Mouse (Mus musculus) heart, embryonic 13.5 days (tissue): ENCODE measurements around the gene Elavl3. TPM values are rescaled to one million over a fixed set of nuclear protein-coding genes. Genes with fewer than 3 reads are reported as not detected.

Source experiments
- ATAC-seq: fragments of 200-750 bp; cut with Nextera tagmentation; 2 replicates; pipeline ENCODE4 v1.8.0; 2017; ENCODE audit warnings: moderate TSS enrichment; ENCODE audit not compliant: insufficient number of reproducible peaks, low FRiP score, low TSS enrichment; ENCODE audit errors: extremely low read depth
- H3K27ac ChIP-seq: fragments of 300-500 bp; sonication (generic); replicated peaks from 2 replicates; pipeline ENCODE4 v1.5.1; 2015; ENCODE audit warnings: moderate library complexity, mild to moderate bottlenecking, inconsistent platforms
- H3K27me3 ChIP-seq: fragments of 300-500 bp; sonication (generic); replicated peaks from 2 replicates; pipeline ENCODE4 v1.6.1; 2015; ENCODE audit warnings: mild to moderate bottlenecking, inconsistent platforms
- H3K36me3 ChIP-seq: fragments of 300-500 bp; sonication (generic); 2 replicates; pipeline ENCODE4 v1.6.1; 2015; ENCODE audit warnings: mild to moderate bottlenecking, inconsistent platforms
- H3K4me1 ChIP-seq: fragments of 300-500 bp; sonication (generic); 2 replicates; pipeline ENCODE4 v1.6.1; 2015; ENCODE audit warnings: inconsistent platforms
- H3K4me2 ChIP-seq: fragments of 300-500 bp; sonication (generic); 2 replicates; pipeline ENCODE4 v1.6.1; 2015; ENCODE audit warnings: inconsistent platforms, mild to moderate bottlenecking, moderate library complexity
- H3K4me3 ChIP-seq: fragments of 300-500 bp; sonication (generic); 2 replicates; pipeline ENCODE4 v1.5.1; 2015; ENCODE audit warnings: moderate library complexity, mild to moderate bottlenecking, inconsistent platforms
- H3K9ac ChIP-seq: fragments of 300-500 bp; sonication (generic); 2 replicates; pipeline ENCODE4 v1.6.1; 2015; ENCODE audit warnings: inconsistent platforms, mild to moderate bottlenecking, moderate library complexity
- H3K9me3 ChIP-seq: fragments of 300-500 bp; sonication (generic); 2 replicates; pipeline ENCODE4 v1.6.1; 2016; ENCODE audit warnings: inconsistent platforms
- WGBS: fragments of 180-500 bp; shearing (Covaris S2); methylation state at CpG from one replicate; pipeline ENCODE4 v1.1.7; 2015; ENCODE audit warnings: mixed read lengths; 5-methylcytosine and 5-hydroxymethylcytosine counted together
- polyA plus RNA-seq: library from polyadenylated mRNA; unstranded; fragments of >200 nt; fragmentation: Nextera tagmentation; extraction: Ambion mirVana; gene quantifications from 2 replicates; pipeline ENCODE4 v1.2.1, GENCODE M21; 2015

The Elavl3 gene
- polyA plus RNA-seq: 0.28 and 0.41 TPM in 2 replicates

- WGBS: 2% methylated on average over 27 of the region's 28 CpGs
- Histone ChIP-seq H3K9ac (peak within 1 kb of the TSS; percentile 57; the same call in 1 of the 2 replicates), H3K27ac (no peak within 1 kb of the TSS), H3K4me2 (peak within 1 kb of the TSS; percentile 69), H3K27me3 (peaks cover 89% of the 10 kb centered on the region), H3K9me3 (no peaks in the 10 kb centered on the region), H3K4me3 (peak within 1 kb of the TSS; percentile 50), H3K4me1 (peaks cover 32% of the 10 kb centered on the region), H3K36me3 (peaks cover 3% of the 10 kb centered on the region; the same call in 1 of the 2 replicates)
- no peak for ATAC-seq
These were observed at the start of gene Elavl3 for GRCm38 (mm10) chr9:22051958-22052254. Gene Elavl3 (minus strand): TSS chr9:22052023.

DNA sequence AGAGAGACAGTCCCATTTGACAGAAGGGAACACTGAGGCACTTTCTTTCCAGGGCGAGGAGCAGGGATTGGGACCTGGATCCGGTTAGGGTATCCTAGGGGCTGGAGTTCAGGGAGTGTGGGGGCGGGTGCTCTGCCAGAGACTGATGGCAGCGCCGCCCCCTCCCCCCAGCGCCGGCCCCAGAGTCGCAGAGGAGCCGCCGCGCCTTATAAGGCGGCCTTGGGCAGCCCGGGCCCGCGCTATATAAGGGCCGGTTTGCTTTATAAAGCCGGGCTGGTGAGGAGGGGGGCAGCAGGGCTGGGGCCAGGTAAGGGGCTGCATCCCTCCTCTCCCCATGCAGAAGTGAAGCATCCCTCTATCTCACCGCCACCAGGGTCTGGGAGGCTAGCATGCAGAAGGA lies 48.1 kb upstream of the Elavl3 start:
- no peaks in the 10 kb centered on the region for H3K9me3 ChIP-seq
- 0% methylated on average over 17 of the region's 18 CpGs for WGBS
- H3K4me1 ChIP-seq: peaks cover 34% of the 10 kb centered on the region
- peak overlapping the region; percentile 87 for H3K27ac ChIP-seq
- peak overlapping the region; percentile 65 for H3K4me2 ChIP-seq
- peak overlapping the region; percentile 81 for H3K9ac ChIP-seq
- H3K4me3 ChIP-seq: peak overlapping the region; percentile 45
- peaks cover 38% of the 10 kb centered on the region for H3K36me3 ChIP-seq
- H3K27me3 ChIP-seq: peaks cover 33% of the 10 kb centered on the region
- ATAC-seq: peak; percentile 63; the same call in 1 of the 2 replicates

GRCm38 (mm10) chr9:22098993-22099696 lies 47.3 kb upstream of the Elavl3 start, which contains the start of gene Cnn1:
Gene Cnn1 (plus strand): TSS chr9:22099216.
- peaks cover 34% of the 10 kb centered on the region for H3K4me1 ChIP-seq
- H3K36me3 ChIP-seq: peaks cover 31% of the 10 kb centered on the region
- H3K4me3 ChIP-seq: peak within 1 kb of the TSS; percentile 45
- peaks cover 33% of the 10 kb centered on the region for H3K27me3 ChIP-seq
- no peaks in the 10 kb centered on the region for H3K9me3 ChIP-seq
- peak within 1 kb of the TSS; percentile 81 for H3K9ac ChIP-seq
- 4% methylated on average over 14 of the region's 14 CpGs for WGBS
- ATAC-seq: no peak
- H3K4me2 ChIP-seq: peak within 1 kb of the TSS; percentile 65
- peak within 1 kb of the TSS; percentile 87 for H3K27ac ChIP-seq

- H3K9ac ChIP-seq: peak overlapping the region; percentile 81
- H3K4me3 ChIP-seq: peak overlapping the region; percentile 51
- no peaks in the 10 kb centered on the region for H3K36me3 ChIP-seq
- H3K27ac ChIP-seq: peak overlapping the region; percentile 74
- peak overlapping the region; percentile 77 for H3K4me2 ChIP-seq
- H3K4me1 ChIP-seq: peaks cover 30% of the 10 kb centered on the region
- no peaks in the 10 kb centered on the region for H3K9me3 ChIP-seq
- H3K27me3 ChIP-seq: peaks cover 29% of the 10 kb centered on the region
- 1% methylated on average over 24 of the region's 24 CpGs for WGBS
- peak; percentile 47; the same call in 1 of the 2 replicates for ATAC-seq
These were observed 44.1 kb upstream of the Elavl3 start for GRCm38 (mm10) chr9:22095854-22096307.

DNA sequence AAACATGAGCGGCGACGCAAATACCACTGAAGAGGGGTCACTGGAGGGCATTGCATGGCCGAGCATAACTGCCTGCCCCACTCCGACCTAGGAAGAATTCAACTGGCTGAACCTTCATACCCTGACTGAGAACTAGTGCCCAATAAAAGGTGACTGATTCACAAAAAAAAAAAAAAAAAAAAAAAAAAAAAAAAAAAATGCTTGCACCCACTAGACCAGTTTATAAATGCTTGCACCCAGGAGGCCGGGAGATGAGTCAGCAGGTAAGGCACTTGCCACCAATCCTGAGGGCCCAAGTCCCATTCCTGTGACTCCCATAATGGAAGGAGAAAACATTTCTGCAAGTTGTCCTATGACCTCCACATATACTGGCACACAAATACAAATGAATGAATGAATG lies 40.9 kb upstream of the Elavl3 start:
- Histone ChIP-seq H3K4me1 (peaks cover 15% of the 10 kb centered on the region), H3K27ac (no peak overlapping the region), H3K9ac (no peak overlapping the region), H3K4me3 (no peak overlapping the region), H3K9me3 (no peaks in the 10 kb centered on the region), H3K36me3 (no peaks in the 10 kb centered on the region), H3K27me3 (0 out of 2 replicates have a peak, but pooled peaks cover 5% of the 10 kb centered on the region), H3K4me2 (no peak overlapping the region)
- WGBS: 78% methylated on average over 6 of the region's 6 CpGs
- no peak for ATAC-seq

DNA sequence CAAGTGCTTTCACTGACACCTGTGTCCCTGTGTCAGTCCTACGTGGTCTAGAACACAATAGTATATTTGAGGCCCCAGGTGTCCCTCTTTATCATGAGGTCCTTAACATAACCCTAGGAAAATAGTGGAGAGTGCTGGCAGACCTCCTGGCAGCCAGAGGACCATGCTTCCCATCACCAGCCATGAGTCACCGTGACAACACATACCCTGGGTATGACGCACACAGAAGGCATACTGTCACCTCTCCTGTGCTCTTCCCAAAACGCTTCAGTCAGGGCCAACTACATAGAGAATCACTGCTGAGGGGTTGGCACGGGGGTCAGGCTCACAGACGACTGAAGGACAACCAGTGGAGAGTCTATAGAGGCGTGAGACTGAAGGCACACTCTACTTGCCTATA lies 38.2 kb upstream of the Elavl3 start:
- no peak for ATAC-seq
- no peak overlapping the region for H3K4me3 ChIP-seq
- no peak overlapping the region; the same call in 1 of the 2 replicates for H3K27ac ChIP-seq
- peaks cover 24% of the 10 kb centered on the region for H3K4me1 ChIP-seq
- H3K9me3 ChIP-seq: no peaks in the 10 kb centered on the region
- no peak overlapping the region for H3K4me2 ChIP-seq
- no peak overlapping the region for H3K9ac ChIP-seq
- WGBS: 67% methylated on average over 7 of the region's 7 CpGs
- H3K27me3 ChIP-seq: 0 out of 2 replicates have a peak, but pooled peaks cover 5% of the 10 kb centered on the region
- H3K36me3 ChIP-seq: no peaks in the 10 kb centered on the region

GRCm38 (mm10) chr9:22089281-22089680 lies 37.5 kb upstream of the Elavl3 start:
- H3K4me1 ChIP-seq: peaks cover 30% of the 10 kb centered on the region
- H3K9me3 ChIP-seq: no peaks in the 10 kb centered on the region
- no peaks in the 10 kb centered on the region for H3K36me3 ChIP-seq
- H3K9ac ChIP-seq: no peak overlapping the region
- 97% methylated on average over 7 of the region's 7 CpGs for WGBS
- 0 out of 2 replicates have a peak, but pooled peaks cover 5% of the 10 kb centered on the region for H3K27me3 ChIP-seq
- H3K4me2 ChIP-seq: no peak overlapping the region
- no peak overlapping the region for H3K27ac ChIP-seq
- H3K4me3 ChIP-seq: no peak overlapping the region
- ATAC-seq: no peak

GRCm38 (mm10) chr9:22087034-22087618 lies 35.3 kb upstream of the Elavl3 start:
- Histone ChIP-seq H3K36me3 (peaks cover 13% of the 10 kb centered on the region; the same call in 1 of the 2 replicates), H3K4me3 (no peak overlapping the region), H3K4me2 (no peak overlapping the region), H3K4me1 (peaks cover 34% of the 10 kb centered on the region), H3K9ac (peak overlapping the region; percentile 30), H3K27me3 (no peaks in the 10 kb centered on the region), H3K9me3 (no peaks in the 10 kb centered on the region), H3K27ac (no peak overlapping the region)
- ATAC-seq: no peak
- 78% methylated on average over 2 of the region's 2 CpGs for WGBS

DNA sequence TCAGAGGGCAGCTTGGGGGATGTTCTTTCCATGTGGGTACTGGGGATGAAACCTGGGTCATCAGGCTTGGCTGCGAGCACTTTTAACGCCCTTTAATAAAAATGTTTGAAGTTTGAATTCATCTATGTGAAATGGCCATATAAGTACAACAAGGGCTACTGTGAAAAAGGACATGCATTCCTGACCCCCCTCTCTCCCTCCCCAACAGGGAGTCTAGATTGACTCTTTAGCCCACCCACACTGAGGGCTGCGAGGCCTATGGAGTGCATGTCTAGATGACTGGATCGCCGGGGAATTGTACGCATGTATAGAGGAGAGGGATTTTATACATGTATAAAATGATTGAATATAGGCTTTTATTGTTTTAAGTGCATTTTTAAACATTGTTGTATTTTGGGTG lies 34.2 kb upstream of the Elavl3 start:
- H3K9me3 ChIP-seq: no peaks in the 10 kb centered on the region
- no peaks in the 10 kb centered on the region for H3K27me3 ChIP-seq
- peaks cover 14% of the 10 kb centered on the region; the same call in 1 of the 2 replicates for H3K36me3 ChIP-seq
- peak overlapping the region; percentile 76 for H3K27ac ChIP-seq
- WGBS: 71% methylated on average over 6 of the region's 6 CpGs
- H3K4me2 ChIP-seq: peak overlapping the region; percentile 82
- ATAC-seq: no peak
- H3K9ac ChIP-seq: peak overlapping the region; percentile 90
- H3K4me3 ChIP-seq: peak overlapping the region; percentile 83
- H3K4me1 ChIP-seq: peaks cover 34% of the 10 kb centered on the region

DNA sequence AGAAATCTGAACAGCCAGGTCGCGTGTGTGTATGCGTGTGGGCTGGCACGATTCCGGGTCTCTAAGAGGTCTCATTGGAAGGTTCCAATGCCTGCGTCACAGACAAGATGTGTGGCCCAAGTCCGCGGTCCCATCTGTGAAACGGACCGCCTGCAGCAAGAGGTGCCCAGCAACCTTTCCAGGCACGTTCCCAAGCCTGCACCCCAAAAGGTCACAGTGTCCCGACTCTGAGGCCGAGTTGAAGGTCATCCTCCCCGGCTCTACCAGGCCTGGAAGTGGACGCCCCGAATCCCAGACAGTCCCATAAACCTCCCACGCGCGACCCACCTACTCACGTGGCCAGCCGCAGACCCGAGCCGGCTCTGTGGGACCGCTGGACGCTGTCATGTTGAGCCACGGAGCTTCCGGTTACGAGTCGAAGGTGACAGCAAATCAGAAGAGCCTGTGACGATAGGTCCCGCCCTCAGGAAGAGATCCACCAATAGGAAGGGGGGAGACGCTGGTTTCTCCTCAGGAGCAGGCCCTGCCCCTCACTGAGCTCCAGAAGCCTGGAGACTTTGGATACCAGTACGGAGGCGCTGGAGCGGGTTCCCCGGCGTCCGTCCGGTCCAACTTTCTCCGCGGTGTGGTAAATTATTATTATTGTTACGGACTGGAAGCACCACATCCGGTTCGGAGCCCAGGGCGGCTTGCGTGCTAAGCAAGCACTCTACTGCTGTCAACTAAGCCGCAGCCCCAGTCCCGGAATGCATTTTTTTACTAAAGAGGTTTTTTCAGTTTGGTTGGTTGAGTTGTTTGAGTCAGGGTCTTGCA lies 33.4 kb upstream of the Elavl3 start, which contains the start of gene Ecsit:
Gene Ecsit, minus strand, starts transcription at position 417 of the 813 bp plus-strand sequence.
- H3K4me2 ChIP-seq: peak within 1 kb of the TSS; percentile 82
- no peaks in the 10 kb centered on the region for H3K27me3 ChIP-seq
- ATAC-seq: peak; percentile 95
- peak within 1 kb of the TSS; percentile 76 for H3K27ac ChIP-seq
- H3K9me3 ChIP-seq: no peaks in the 10 kb centered on the region
- H3K4me3 ChIP-seq: peak within 1 kb of the TSS; percentile 83
- peaks cover 34% of the 10 kb centered on the region for H3K4me1 ChIP-seq
- H3K9ac ChIP-seq: peak within 1 kb of the TSS; percentile 90
- peaks cover 18% of the 10 kb centered on the region for H3K36me3 ChIP-seq
- WGBS: under 1% methylated on average over 48 of the region's 48 CpGs

GRCm38 (mm10) chr9:22084667-22085021 lies 32.8 kb upstream of the Elavl3 start:
- WGBS: 32% methylated on average over 4 of the region's 4 CpGs
- peak overlapping the region; percentile 83 for H3K4me3 ChIP-seq
- H3K9me3 ChIP-seq: no peaks in the 10 kb centered on the region
- ATAC-seq: no peak
- peak overlapping the region; percentile 64 for H3K27ac ChIP-seq
- H3K36me3 ChIP-seq: peaks cover 24% of the 10 kb centered on the region
- peaks cover 34% of the 10 kb centered on the region for H3K4me1 ChIP-seq
- peak overlapping the region; percentile 82 for H3K4me2 ChIP-seq
- H3K9ac ChIP-seq: peak overlapping the region; percentile 90
- no peaks in the 10 kb centered on the region for H3K27me3 ChIP-seq
